Mouse (Mus musculus) ES-E14 (cell line): ENCODE measurements around the gene Scaf8.

Source experiments
- ZC3H11A ChIP-seq: IDR thresholded peaks from 2 replicates; pipeline ENCODE4 v1.6.1; 2012; ENCODE audit warnings: low read depth, mild to moderate bottlenecking, inconsistent platforms, low read length, borderline replicate concordance
- ZNF384 ChIP-seq: IDR thresholded peaks from 2 replicates; pipeline ENCODE4 v1.6.1; 2012; ENCODE audit warnings: low read depth, low read length, inconsistent platforms

DNA sequence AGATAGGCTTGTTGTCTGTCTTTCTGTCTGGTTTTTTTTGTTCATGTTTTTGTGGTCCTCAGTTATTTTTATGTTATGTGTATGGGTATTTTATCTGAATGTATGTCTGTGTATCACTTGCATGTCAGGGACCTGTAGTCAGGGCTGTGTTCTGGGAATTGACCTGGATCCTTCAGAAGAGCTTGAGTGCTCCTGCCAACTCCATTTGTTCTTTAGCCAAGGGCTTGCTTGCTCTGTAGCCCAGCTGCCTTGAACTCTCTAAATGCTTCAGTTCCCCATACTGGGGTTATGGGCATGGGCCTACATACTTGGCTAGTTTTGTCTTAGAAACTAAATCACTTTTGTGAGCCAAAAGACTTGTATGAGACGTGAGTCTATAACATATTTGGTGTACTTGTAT lies 13.9 kb downstream of the Scaf8 start:
- TF ChIP-seq ZNF384, result no peak
- TF ChIP-seq ZC3H11A, result no peak
